In the genomic region with DNA sequence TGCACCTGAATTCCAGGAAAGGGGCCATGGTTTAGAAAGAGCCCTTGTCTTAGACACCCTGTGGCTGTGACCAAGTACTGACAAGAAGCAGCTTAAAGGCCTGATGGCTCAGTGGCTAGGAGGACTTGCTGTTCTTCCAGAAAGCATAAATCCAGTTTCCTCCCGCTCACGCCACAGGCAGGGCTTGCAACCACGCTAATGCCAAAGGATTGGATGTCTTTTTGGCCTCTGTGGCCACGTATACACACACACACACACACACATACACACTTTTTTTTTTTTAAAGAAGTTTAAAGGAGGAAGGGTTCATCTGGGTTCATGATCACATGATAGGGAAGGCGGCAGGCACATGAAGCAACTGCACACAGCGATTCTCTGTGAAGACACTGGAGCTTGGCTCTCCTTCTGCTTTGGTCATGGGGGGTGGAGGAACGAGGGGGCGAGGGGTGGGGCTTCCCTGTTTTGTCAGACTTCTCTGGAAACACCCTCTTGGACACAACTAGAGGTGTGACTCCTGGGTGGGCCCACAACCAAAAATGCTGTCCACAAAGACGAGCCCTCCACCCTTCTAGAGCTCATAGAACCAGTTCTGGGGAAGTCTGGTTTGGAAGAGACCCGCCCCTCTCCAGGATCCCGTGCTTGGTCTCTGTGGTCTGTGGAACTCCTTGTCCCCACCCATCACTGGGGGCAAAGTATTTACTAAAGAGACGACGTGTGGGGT, we compare ENCODE assay signal across 14 mouse cellular contexts. TPM values are rescaled to one million over a fixed set of nuclear protein-coding genes. Genes with fewer than 3 reads are reported as not detected.
A peak's percentile ranks its signal among the peaks of the same experiment; 100 is the strongest.
DNase-seq lines count a peak whose midpoint lies in the region; ATAC-seq and TF ChIP-seq lines count a peak whose summit lies in the region.
"Had no signal": no experiment of that assay in that cellular context is flagged by ENCODE, and none has a peak within 500 bp of the region (broad histone marks: within the 10 kb centered on the region; RNA-seq: fewer than 3 reads in every experiment).

No protein-coding gene starts in this region.

- peaks cover 65% of the 10 kb centered on the region for H3K4me1 ChIP-seq in heart, embryonic 10.5 days
- peaks cover 41% of the 10 kb centered on the region for H3K4me1 ChIP-seq in embryonic facial prominence, embryonic 15.5 days
- peaks cover 30% of the 10 kb centered on the region for H3K4me1 ChIP-seq in small intestine, adult 2 months (ENCODE audit: control insufficient read depth, insufficient read depth, insufficient read length, low read length)
- peaks cover 4% of the 10 kb centered on the region; the same call in 1 of the 2 replicates for H3K4me1 ChIP-seq in hindbrain, postnatal 0 days (ENCODE audit: insufficient read depth, low read length)

- TF ChIP-seq POLR2A in small intestine, adult 2 months (IDR thresholded peaks at IDR 0.05; ENCODE audit: low read depth, low read length): no peak

- H3K36me3 ChIP-seq in heart, embryonic 10.5 days: peaks cover 7% of the 10 kb centered on the region; the same call in 1 of the 2 replicates
- no peaks in the 10 kb centered on the region for H3K36me3 ChIP-seq in embryonic facial prominence, embryonic 15.5 days
- H3K36me3 ChIP-seq in small intestine, adult 2 months (ENCODE audit: control insufficient read depth, insufficient read depth, low read length): no peaks in the 10 kb centered on the region
- H3K36me3 ChIP-seq in hindbrain, postnatal 0 days (ENCODE audit: insufficient read depth, low read length): no peaks in the 10 kb centered on the region

- H3K9ac ChIP-seq in embryonic facial prominence, embryonic 15.5 days: no peak overlapping the region
- H3K9ac ChIP-seq in hindbrain, postnatal 0 days (replicated peaks; ENCODE audit: low read length): no peak overlapping the region
- H3K9ac ChIP-seq: heart, embryonic 13.5 days; limb, embryonic 12.5 days had no signal

- H3K27ac ChIP-seq in heart, embryonic 10.5 days: peak overlapping the region; percentile 36; the same call in 1 of the 2 replicates
- peak overlapping the region; percentile 51; the same call in 1 of the 2 replicates for H3K27ac ChIP-seq in embryonic facial prominence, embryonic 15.5 days (replicated peaks)
- peak overlapping the region; percentile 91 for H3K27ac ChIP-seq in small intestine, adult 2 months (ENCODE audit: insufficient read depth, low read depth, low read length)
- H3K27ac ChIP-seq in hindbrain, postnatal 0 days: no peak overlapping the region
- H3K27ac ChIP-seq: forebrain, embryonic 10.5 days; limb, embryonic 12.5 days had no signal

- no peaks in the 10 kb centered on the region for H3K9me3 ChIP-seq in heart, embryonic 10.5 days
- no peaks in the 10 kb centered on the region for H3K9me3 ChIP-seq in embryonic facial prominence, embryonic 15.5 days (replicated peaks)
- H3K9me3 ChIP-seq in hindbrain, postnatal 0 days (ENCODE audit: low read length): no peaks in the 10 kb centered on the region
- H3K9me3 ChIP-seq: forebrain, embryonic 10.5 days; heart, embryonic 13.5 days; limb, embryonic 12.5 days; megakaryocyte, embryonic 14.5 days had no signal

- no peak overlapping the region for H3K4me3 ChIP-seq in heart, embryonic 10.5 days
- H3K4me3 ChIP-seq in embryonic facial prominence, embryonic 15.5 days (replicated peaks): no peak overlapping the region
- H3K4me3 ChIP-seq in small intestine, adult 2 months (ENCODE audit: low read depth, low read length): no peak overlapping the region
- no peak overlapping the region for H3K4me3 ChIP-seq in hindbrain, postnatal 0 days (ENCODE audit: low read length)
- H3K4me3 ChIP-seq: forebrain, embryonic 10.5 days; heart, embryonic 13.5 days; limb, embryonic 12.5 days; megakaryocyte, embryonic 14.5 days; myocyte had no signal

- no peak for DNase-seq in heart, embryonic 10.5 days (ENCODE audit: low spot score)
- DNase-seq in heart, adult 9 months (ENCODE audit: low spot score in 2 of 2): no peak
- peak; percentile 56 for DNase-seq in lung, postnatal 36 days
- no peak for DNase-seq in lung, postnatal 25 days (ENCODE audit: low spot score)
- no peak for DNase-seq in hindbrain, postnatal 0 days (ENCODE audit: low spot score)
- no peak for DNase-seq in left cerebral cortex, adult 8-10 months (ENCODE audit: low spot score in 2 of 2)
- DNase-seq: thymus, postnatal 14 days had no signal

- H3K4me2 ChIP-seq in embryonic facial prominence, embryonic 15.5 days (replicated peaks): no peak overlapping the region
- no peak overlapping the region for H3K4me2 ChIP-seq in hindbrain, postnatal 0 days (ENCODE audit: low read depth, low read length)
- H3K4me2 ChIP-seq: heart, embryonic 13.5 days; limb, embryonic 12.5 days had no signal

- no peak for TF ChIP-seq CTCF in small intestine, adult 2 months (IDR thresholded peaks at IDR 0.05; ENCODE audit: extremely low read depth, insufficient read length, insufficient replicate concordance, low read depth, low read length)
- no peak for TF ChIP-seq CTCF in hindbrain, postnatal 0 days (IDR thresholded peaks at IDR 0.05; ENCODE audit: low read depth)

- no peak for ATAC-seq in embryonic facial prominence, embryonic 15.5 days (ENCODE audit: insufficient number of reproducible peaks, low FRiP score, low TSS enrichment, low read depth)
- ATAC-seq in hindbrain, postnatal 0 days: no peak

- no peaks in the 10 kb centered on the region for H3K27me3 ChIP-seq in heart, embryonic 10.5 days (ENCODE audit: insufficient read depth, poor library complexity, severe bottlenecking)
- no peaks in the 10 kb centered on the region for H3K27me3 ChIP-seq in embryonic facial prominence, embryonic 15.5 days
- H3K27me3 ChIP-seq in small intestine, adult 2 months (ENCODE audit: control insufficient read depth, insufficient read depth, low read length): no peaks in the 10 kb centered on the region
- H3K27me3 ChIP-seq in hindbrain, postnatal 0 days (ENCODE audit: insufficient read depth, low read length): no peaks in the 10 kb centered on the region
- H3K27me3 ChIP-seq: heart, embryonic 13.5 days; limb, embryonic 12.5 days; megakaryocyte, embryonic 14.5 days had no signal

- whole genome bisulfite sequencing in heart, embryonic 10.5 days: 77% methylated on average over 13 of the region's 13 CpGs
- WGBS in embryonic facial prominence, embryonic 15.5 days: 57% methylated on average over 13 of the region's 13 CpGs
- 66% methylated on average over 13 of the region's 13 CpGs for WGBS in small intestine, adult 2 months
- 74% methylated on average over 13 of the region's 13 CpGs for WGBS in hindbrain, postnatal 0 days

RNA-seq across cellular contexts. Expression of a gene that starts 26.5 kb away (rescaled TPM):
- polyA plus RNA-seq in heart, embryonic 10.5 days (2016; fragmentation: Nextera tagmentation; extraction: Ambion mirVana): 46.2 and 56.0 TPM in 2 replicates
- 61.4 and 69.3 TPM in 2 replicates for polyA plus RNA-seq in embryonic facial prominence, embryonic 15.5 days (2015; fragmentation: Nextera tagmentation; extraction: Ambion mirVana)
- polyA plus RNA-seq in small intestine, adult 2 months (2012; rRNA removed): 32.6 and 49.2 TPM in 2 replicates
- 69.1 and 74.1 TPM in 2 replicates for total RNA-seq in hindbrain, postnatal 0 days (2014; rRNA removed)
- 47.0 and 47.3 TPM in 2 replicates for polyA plus RNA-seq in hindbrain, postnatal 0 days (2015; fragmentation: Nextera tagmentation; extraction: Ambion mirVana)
- total RNA-seq in left cerebral cortex, adult 8-10 months (2022): 100 to 1,000 TPM; 236 to 279 (median 240) TPM
